Mouse (Mus musculus): Measurements from ENCODE around the gene Ndufv1. TPM values are rescaled to one million over a fixed set of nuclear protein-coding genes. Genes with fewer than 3 reads are reported as not detected.
"Not testable (repeated sequence)": the region's sequence is repeated elsewhere in the genome, so short reads cannot be mapped to it uniquely, and the experiment has no call there.

The Ndufv1 gene
- total and polyA plus RNA-seq, 2 experiments from 2014 or later = 137 to 271 TPM

- DNase-seq (ENCODE audit: low spot score) = no peak
- 28% methylated on average over 9 of the region's 9 CpGs for WGBS
- H3K36me3 ChIP-seq (ENCODE audit: insufficient read depth, low read length) = no peaks in the 10 kb centered on the region
- no peak for TF ChIP-seq CTCF (IDR thresholded peaks at IDR 0.05)
- no peaks in the 10 kb centered on the region for H3K4me1 ChIP-seq (ENCODE audit: insufficient read depth, low read length)
- no peaks in the 10 kb centered on the region for H3K9me3 ChIP-seq (ENCODE audit: low read length)
- no peak overlapping the region for H3K4me2 ChIP-seq (ENCODE audit: low read depth, low read length, poor library complexity, severe bottlenecking)
- H3K27me3 ChIP-seq (ENCODE audit: insufficient read depth, low read length) = no peaks in the 10 kb centered on the region
- H3K27ac ChIP-seq (ENCODE audit: low read depth, low read length) = no peak overlapping the region
- no peak for ATAC-seq (ENCODE audit: low FRiP score)
- no peak overlapping the region for H3K4me3 ChIP-seq (ENCODE audit: low read depth, low read length)
- no peak overlapping the region for H3K9ac ChIP-seq (replicated peaks; ENCODE audit: low read length, poor library complexity, severe bottlenecking)
These were observed 28.9 kb downstream of the Ndufv1 start for GRCm38 (mm10) chr19:3983527-3984200.

GRCm38 (mm10) chr19:3980917-3981316, 31.7 kb downstream of the Ndufv1 start:
- no peaks in the 10 kb centered on the region for H3K9me3 ChIP-seq (ENCODE audit: low read length)
- whole genome bisulfite sequencing = 81% methylated on average over 9 of the region's 9 CpGs
- H3K27me3 ChIP-seq (ENCODE audit: insufficient read depth, low read length) = no peaks in the 10 kb centered on the region
- H3K4me1 ChIP-seq (ENCODE audit: insufficient read depth, low read length) = no peaks in the 10 kb centered on the region
- no peak overlapping the region for H3K4me3 ChIP-seq (ENCODE audit: low read depth, low read length)
- no peak overlapping the region for H3K4me2 ChIP-seq (ENCODE audit: low read depth, low read length, poor library complexity, severe bottlenecking)
- DNase-seq (ENCODE audit: low spot score) = no peak
- ATAC-seq (ENCODE audit: low FRiP score) = no peak
- TF ChIP-seq CTCF (IDR thresholded peaks at IDR 0.05) = no peak
- H3K27ac ChIP-seq (ENCODE audit: low read depth, low read length) = no peak overlapping the region
- H3K9ac ChIP-seq (replicated peaks; ENCODE audit: low read length, poor library complexity, severe bottlenecking) = no peak overlapping the region
- no peaks in the 10 kb centered on the region for H3K36me3 ChIP-seq (ENCODE audit: insufficient read depth, low read length)

- ATAC-seq (ENCODE audit: low FRiP score) (peak; percentile 61), DNase-seq (ENCODE audit: low spot score) (peak; percentile 92)
- Histone ChIP-seq H3K27me3 (ENCODE audit: insufficient read depth, low read length) (no peaks in the 10 kb centered on the region), H3K9ac (replicated peaks; ENCODE audit: low read length, poor library complexity, severe bottlenecking) (no peak overlapping the region), H3K36me3 (ENCODE audit: insufficient read depth, low read length) (no peaks in the 10 kb centered on the region), H3K4me3 (ENCODE audit: low read depth, low read length) (no peak overlapping the region), H3K9me3 (ENCODE audit: low read length) (no peaks in the 10 kb centered on the region), H3K4me2 (ENCODE audit: low read depth, low read length, poor library complexity, severe bottlenecking) (no peak overlapping the region), H3K4me1 (ENCODE audit: insufficient read depth, low read length) (no peaks in the 10 kb centered on the region), H3K27ac (ENCODE audit: low read depth, low read length) (peak overlapping the region; percentile 12; the same call in 1 of the 2 replicates)
- TF ChIP-seq CTCF (IDR thresholded peaks at IDR 0.05) = peak; percentile 88
- WGBS = 11% methylated on average over 4 of the region's 4 CpGs
These were observed 32.3 kb downstream of the Ndufv1 start for GRCm38 (mm10) chr19:3980309-3980708.

GRCm38 (mm10) chr19:3975866-3976265, 36.7 kb downstream of the Ndufv1 start:
- Histone ChIP-seq H3K4me2 (ENCODE audit: low read depth, low read length, poor library complexity, severe bottlenecking) (no peak overlapping the region), H3K27ac (ENCODE audit: low read depth, low read length) (no peak overlapping the region), H3K36me3 (ENCODE audit: insufficient read depth, low read length) (no peaks in the 10 kb centered on the region), H3K4me3 (ENCODE audit: low read depth, low read length) (no peak overlapping the region), H3K4me1 (ENCODE audit: insufficient read depth, low read length) (no peaks in the 10 kb centered on the region), H3K27me3 (ENCODE audit: insufficient read depth, low read length) (no peaks in the 10 kb centered on the region), H3K9ac (replicated peaks; ENCODE audit: low read length, poor library complexity, severe bottlenecking) (no peak overlapping the region), H3K9me3 (ENCODE audit: low read length) (no peaks in the 10 kb centered on the region)
- TF ChIP-seq CTCF (IDR thresholded peaks at IDR 0.05) = no peak
- WGBS = 71% methylated on average over 2 of the region's 2 CpGs
- ATAC-seq (ENCODE audit: low FRiP score) = no peak
- no peak for DNase-seq (ENCODE audit: low spot score)

GRCm38 (mm10) chr19:3974608-3975007, 38.0 kb downstream of the Ndufv1 start:
- H3K4me3 ChIP-seq (ENCODE audit: low read depth, low read length); H3K4me2 ChIP-seq (ENCODE audit: low read depth, low read length, poor library complexity, severe bottlenecking); ATAC-seq (ENCODE audit: low FRiP score); DNase-seq (ENCODE audit: low spot score); H3K27me3 ChIP-seq (ENCODE audit: insufficient read depth, low read length); H3K36me3 ChIP-seq (ENCODE audit: insufficient read depth, low read length); H3K4me1 ChIP-seq (ENCODE audit: insufficient read depth, low read length); H3K9ac ChIP-seq (replicated peaks; ENCODE audit: low read length, poor library complexity, severe bottlenecking); H3K9me3 ChIP-seq (ENCODE audit: low read length); H3K27ac ChIP-seq (ENCODE audit: low read depth, low read length): not testable (repeated sequence)
- 76% methylated on average over 6 of the region's 6 CpGs for WGBS

GRCm38 (mm10) chr19:3972229-3972628, 40.4 kb downstream of the Ndufv1 start, which contains the start of gene Aldh3b2:
TSS of gene Aldh3b2 (plus strand) at chr19:3972328.
- H3K4me1 ChIP-seq (ENCODE audit: insufficient read depth, low read length) = no peaks in the 10 kb centered on the region
- no peak within 1 kb of the TSS for H3K4me3 ChIP-seq (ENCODE audit: low read depth, low read length)
- H3K27ac ChIP-seq (ENCODE audit: low read depth, low read length) = no peak within 1 kb of the TSS
- no peaks in the 10 kb centered on the region for H3K36me3 ChIP-seq (ENCODE audit: insufficient read depth, low read length)
- TF ChIP-seq CTCF (IDR thresholded peaks at IDR 0.05) = no peak
- no peak for ATAC-seq (ENCODE audit: low FRiP score)
- 57% methylated on average over 9 of the region's 9 CpGs for WGBS
- no peak within 1 kb of the TSS for H3K4me2 ChIP-seq (ENCODE audit: low read depth, low read length, poor library complexity, severe bottlenecking)
- H3K9ac ChIP-seq (replicated peaks; ENCODE audit: low read length, poor library complexity, severe bottlenecking) = no peak within 1 kb of the TSS
- H3K9me3 ChIP-seq (ENCODE audit: low read length) = no peaks in the 10 kb centered on the region
- DNase-seq (ENCODE audit: low spot score) = no peak
- H3K27me3 ChIP-seq (ENCODE audit: insufficient read depth, low read length) = no peaks in the 10 kb centered on the region
